Mouse (Mus musculus) forebrain, embryonic 15.5 days (tissue): ENCODE results near the gene Fabp6. TPM values are rescaled to one million over a fixed set of nuclear protein-coding genes. Genes with fewer than 3 reads are reported as not detected.

Experiments used
- ATAC-seq: fragments of 200-750 bp; cut with Nextera tagmentation; replicated peaks from 2 replicates; pipeline ENCODE4 v1.8.0; 2017; ENCODE audit warnings: mild to moderate bottlenecking, moderate TSS enrichment, moderate library complexity
- H3K27ac ChIP-seq: fragments of 300-500 bp; sonication (generic); replicated peaks from 2 replicates; pipeline ENCODE4 v1.5.1; 2015; ENCODE audit warnings: mild to moderate bottlenecking, inconsistent platforms
- H3K27me3 ChIP-seq: fragments of 300-500 bp; sonication (generic); 2 replicates; pipeline ENCODE4 v1.6.1; 2015; ENCODE audit warnings: inconsistent platforms
- H3K36me3 ChIP-seq: fragments of 300-500 bp; sonication (generic); 2 replicates; pipeline ENCODE4 v1.6.1; 2015; ENCODE audit warnings: mild to moderate bottlenecking, inconsistent platforms
- H3K4me1 ChIP-seq: fragments of 300-500 bp; sonication (generic); 2 replicates; pipeline ENCODE4 v1.6.1; 2015; ENCODE audit warnings: inconsistent platforms
- H3K4me2 ChIP-seq: fragments of 300-500 bp; sonication (generic); replicated peaks from 2 replicates; pipeline ENCODE4 v1.6.1; 2015; ENCODE audit warnings: mild to moderate bottlenecking, inconsistent platforms
- H3K4me3 ChIP-seq: fragments of 300-500 bp; sonication (generic); 2 replicates; pipeline ENCODE4 v1.5.1; 2015; ENCODE audit warnings: mild to moderate bottlenecking, inconsistent platforms
- H3K9ac ChIP-seq: fragments of 300-500 bp; sonication (generic); replicated peaks from 2 replicates; pipeline ENCODE4 v1.6.1; 2015; ENCODE audit warnings: mild to moderate bottlenecking, inconsistent platforms
- H3K9me3 ChIP-seq: fragments of 300-500 bp; sonication (generic); 2 replicates; pipeline ENCODE4 v1.6.1; 2016; ENCODE audit warnings: inconsistent platforms
- WGBS: fragments of 180-500 bp; shearing (Covaris S2); methylation state at CpG from one replicate; pipeline ENCODE4 v1.1.7; 2015; ENCODE audit warnings: mixed read lengths; 5-methylcytosine and 5-hydroxymethylcytosine counted together
- polyA plus RNA-seq: library from polyadenylated mRNA; unstranded; fragments of >200 nt; fragmentation: Nextera tagmentation; extraction: Ambion mirVana; gene quantifications from 2 replicates; pipeline ENCODE4 v1.2.1, GENCODE M21; 2015

The Fabp6 gene
- polyA plus RNA-seq, 1 experiment from 2014 or later: not detected

GRCm38 (mm10) chr11:43585211-43586005 lies 15.9 kb downstream of the Fabp6 start:
- H3K4me2 ChIP-seq: no peak overlapping the region
- no peaks in the 10 kb centered on the region for H3K27me3 ChIP-seq
- 91% methylated on average over 22 of the region's 22 CpGs for WGBS
- no peak overlapping the region for H3K27ac ChIP-seq
- H3K9ac ChIP-seq: no peak overlapping the region
- H3K4me1 ChIP-seq: no peaks in the 10 kb centered on the region
- no peak overlapping the region for H3K4me3 ChIP-seq
- peaks cover 10% of the 10 kb centered on the region; the same call in 1 of the 2 replicates for H3K36me3 ChIP-seq
- ATAC-seq: no peak
- H3K9me3 ChIP-seq: no peaks in the 10 kb centered on the region

GRCm38 (mm10) chr11:43577713-43578478 lies 23.4 kb downstream of the Fabp6 start:
- Histone ChIP-seq H3K9ac (no peak overlapping the region), H3K9me3 (no peaks in the 10 kb centered on the region), H3K4me3 (no peak overlapping the region), H3K27me3 (no peaks in the 10 kb centered on the region), H3K4me1 (peaks cover 15% of the 10 kb centered on the region), H3K36me3 (no peaks in the 10 kb centered on the region), H3K4me2 (no peak overlapping the region), H3K27ac (no peak overlapping the region)
- 51% methylated on average over 11 of the region's 11 CpGs for WGBS
- no peak for ATAC-seq

GRCm38 (mm10) chr11:43575376-43576151 lies 25.8 kb downstream of the Fabp6 start:
- Histone ChIP-seq H3K4me2 (0 out of 2 replicates have a peak overlapping the region, but pooled peaks have one; percentile 8), H3K9me3 (no peaks in the 10 kb centered on the region), H3K4me3 (no peak overlapping the region), H3K27me3 (no peaks in the 10 kb centered on the region), H3K9ac (0 out of 2 replicates have a peak overlapping the region, but pooled peaks have one; percentile 10), H3K36me3 (no peaks in the 10 kb centered on the region), H3K27ac (peak overlapping the region; percentile 77), H3K4me1 (peaks cover 15% of the 10 kb centered on the region)
- peak; percentile 85 for ATAC-seq
- WGBS: 4% methylated on average over 9 of the region's 9 CpGs

DNA sequence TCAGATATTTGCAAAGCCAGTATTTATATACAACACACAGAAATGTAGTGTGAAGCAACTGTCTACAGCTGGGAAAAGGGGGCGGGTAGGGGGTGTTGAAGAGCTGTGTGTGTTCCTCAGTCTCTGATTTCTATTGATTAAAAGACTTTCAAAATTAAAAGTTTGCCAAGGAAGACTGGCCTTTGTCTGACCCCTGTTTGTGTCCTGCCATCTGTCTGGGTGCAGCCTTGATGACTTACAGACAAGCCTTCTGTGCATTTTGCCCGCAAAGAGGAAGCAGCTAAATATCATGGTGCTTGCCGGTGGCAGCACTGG lies 26.3 kb downstream of the Fabp6 start:
- no peak overlapping the region for H3K4me2 ChIP-seq
- 8% methylated on average over 3 of the region's 3 CpGs for WGBS
- no peak for ATAC-seq
- H3K27ac ChIP-seq: peak overlapping the region; percentile 77
- no peaks in the 10 kb centered on the region for H3K27me3 ChIP-seq
- no peaks in the 10 kb centered on the region for H3K9me3 ChIP-seq
- no peaks in the 10 kb centered on the region for H3K36me3 ChIP-seq
- H3K4me3 ChIP-seq: no peak overlapping the region
- H3K9ac ChIP-seq: no peak overlapping the region
- peaks cover 15% of the 10 kb centered on the region for H3K4me1 ChIP-seq

GRCm38 (mm10) chr11:43569595-43569994 lies 31.7 kb downstream of the Fabp6 start:
- Histone ChIP-seq H3K36me3 (no peaks in the 10 kb centered on the region), H3K4me3 (no peak overlapping the region), H3K27ac (peak overlapping the region; percentile 24; the same call in 1 of the 2 replicates), H3K9ac (no peak overlapping the region), H3K4me2 (no peak overlapping the region), H3K27me3 (no peaks in the 10 kb centered on the region), H3K9me3 (no peaks in the 10 kb centered on the region), H3K4me1 (peaks cover 22% of the 10 kb centered on the region)
- WGBS: 46% methylated on average over 11 of the region's 11 CpGs
- peak; percentile 80 for ATAC-seq

DNA sequence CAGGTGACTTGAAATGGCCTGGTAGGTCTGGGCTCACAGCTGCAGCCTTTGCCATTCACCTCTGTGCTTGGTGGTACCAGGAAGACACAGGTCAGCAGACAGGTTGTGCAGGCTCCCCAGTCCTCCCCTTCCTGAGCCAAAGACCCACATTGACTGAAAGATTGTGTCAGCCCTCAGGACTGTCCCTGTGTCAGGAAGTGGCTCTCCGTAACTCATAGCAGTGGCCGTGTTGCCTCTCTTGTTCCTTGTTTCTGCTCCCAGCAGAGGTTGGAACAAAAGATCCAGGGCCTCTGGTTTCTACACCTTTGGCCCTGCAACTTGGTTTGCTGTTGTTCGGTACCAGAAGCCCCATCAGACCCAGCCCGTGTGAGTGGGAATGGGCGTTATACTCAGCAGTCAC lies 32.2 kb downstream of the Fabp6 start:
- Histone ChIP-seq H3K4me1 (peaks cover 22% of the 10 kb centered on the region), H3K9me3 (no peaks in the 10 kb centered on the region), H3K27me3 (no peaks in the 10 kb centered on the region), H3K4me3 (no peak overlapping the region), H3K27ac (no peak overlapping the region), H3K9ac (no peak overlapping the region), H3K36me3 (no peaks in the 10 kb centered on the region), H3K4me2 (no peak overlapping the region)
- WGBS: 63% methylated on average over 5 of the region's 5 CpGs
- no peak for ATAC-seq

GRCm38 (mm10) chr11:43568263-43568662 lies 33.1 kb downstream of the Fabp6 start:
- H3K4me1 ChIP-seq: peaks cover 28% of the 10 kb centered on the region

GRCm38 (mm10) chr11:43566696-43567095 lies 34.6 kb downstream of the Fabp6 start:
- H3K27ac ChIP-seq: no peak overlapping the region
- ATAC-seq: no peak
- no peaks in the 10 kb centered on the region for H3K27me3 ChIP-seq
- H3K4me1 ChIP-seq: peaks cover 28% of the 10 kb centered on the region
- H3K9me3 ChIP-seq: no peaks in the 10 kb centered on the region
- H3K4me2 ChIP-seq: no peak overlapping the region
- H3K9ac ChIP-seq: no peak overlapping the region
- H3K36me3 ChIP-seq: no peaks in the 10 kb centered on the region
- WGBS: 58% methylated on average over 5 of the region's 5 CpGs
- no peak overlapping the region for H3K4me3 ChIP-seq

More at GRCm38 (mm10) chr11:43568263-43568662, 33.1 kb downstream of the Fabp6 start:
- no peak for ATAC-seq
- Histone ChIP-seq H3K4me3 (no peak overlapping the region), H3K9me3 (no peaks in the 10 kb centered on the region), H3K4me2 (no peak overlapping the region), H3K36me3 (no peaks in the 10 kb centered on the region), H3K27me3 (no peaks in the 10 kb centered on the region), H3K27ac (no peak overlapping the region), H3K9ac (no peak overlapping the region)
- WGBS: 65% methylated on average over 5 of the region's 5 CpGs

GRCm38 (mm10) chr11:43565852-43566251 lies 35.5 kb downstream of the Fabp6 start:
- Histone ChIP-seq H3K4me3 (no peak overlapping the region), H3K27me3 (no peaks in the 10 kb centered on the region), H3K9me3 (no peaks in the 10 kb centered on the region), H3K9ac (no peak overlapping the region), H3K36me3 (no peaks in the 10 kb centered on the region), H3K27ac (no peak overlapping the region), H3K4me2 (no peak overlapping the region), H3K4me1 (peaks cover 28% of the 10 kb centered on the region)
- no peak for ATAC-seq
- 12% methylated on average over 8 of the region's 8 CpGs for WGBS

- Histone ChIP-seq H3K4me3 (no peak overlapping the region), H3K4me2 (no peak overlapping the region), H3K9ac (no peak overlapping the region), H3K27ac (no peak overlapping the region), H3K27me3 (no peaks in the 10 kb centered on the region), H3K4me1 (peaks cover 28% of the 10 kb centered on the region), H3K9me3 (no peaks in the 10 kb centered on the region), H3K36me3 (no peaks in the 10 kb centered on the region)
- no peak for ATAC-seq
- WGBS: 38% methylated on average over 2 of the region's 2 CpGs
Measured at GRCm38 (mm10) chr11:43565414-43565813, 35.9 kb downstream of the Fabp6 start.

GRCm38 (mm10) chr11:43563654-43564244 lies 37.6 kb downstream of the Fabp6 start:
- Histone ChIP-seq H3K4me2 (no peak overlapping the region), H3K36me3 (no peaks in the 10 kb centered on the region), H3K4me1 (peaks cover 22% of the 10 kb centered on the region), H3K27me3 (no peaks in the 10 kb centered on the region), H3K4me3 (no peak overlapping the region), H3K9ac (no peak overlapping the region; the same call in 1 of the 2 replicates), H3K27ac (peak overlapping the region; percentile 50; the same call in 1 of the 2 replicates), H3K9me3 (no peaks in the 10 kb centered on the region)
- ATAC-seq: peak; percentile 67
- WGBS: 40% methylated on average over 10 of the region's 10 CpGs
